Mouse (Mus musculus): ENCODE data around the gene Il15. TPM values are rescaled to one million over a fixed set of nuclear protein-coding genes. Genes with fewer than 3 reads are reported as not detected.
A peak's percentile ranks its signal among the peaks of the same experiment; 100 is the strongest.

The Il15 gene
- 10 to 100 TPM in 3 of 4 experiments, 1 to 10 TPM in 1; 8.1 to 16.9 (median 14.4) TPM for total RNA-seq (2022)

DNA sequence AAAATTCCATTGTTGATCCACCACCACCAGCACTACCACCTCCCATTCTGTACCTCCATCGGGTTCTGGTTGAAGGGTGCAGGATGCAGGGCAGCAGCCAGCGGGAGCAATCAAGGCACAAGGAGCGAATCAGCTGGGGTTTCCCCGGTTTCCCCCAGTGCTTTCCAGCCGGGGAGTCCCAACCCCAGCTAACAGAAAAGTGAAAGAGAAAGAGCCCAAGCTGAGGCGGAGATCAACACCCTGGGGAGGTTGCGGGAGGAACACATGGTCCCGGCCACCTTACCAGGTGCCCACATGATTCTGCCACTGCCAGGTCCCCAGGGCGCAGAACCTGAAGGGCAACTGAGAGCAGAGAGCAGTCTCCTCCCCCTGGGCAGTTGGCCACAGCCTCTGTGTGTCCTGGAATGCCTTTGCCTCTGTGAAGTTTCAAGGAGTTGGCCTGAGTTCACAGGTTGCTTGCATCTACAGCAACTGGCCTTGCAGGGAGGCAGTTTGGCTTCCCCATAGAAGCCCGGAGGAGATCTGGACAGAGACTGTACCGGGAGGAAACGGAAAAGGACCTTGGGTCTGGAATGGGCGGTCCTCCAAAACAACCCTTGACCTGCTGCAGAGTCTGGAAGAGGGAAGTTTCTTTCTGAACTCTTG, at the start of gene Il15:
Il15 (minus strand) TSS at position 537 of the 645 bp plus-strand sequence.
- peak; percentile 84 for DNase-seq

DNA sequence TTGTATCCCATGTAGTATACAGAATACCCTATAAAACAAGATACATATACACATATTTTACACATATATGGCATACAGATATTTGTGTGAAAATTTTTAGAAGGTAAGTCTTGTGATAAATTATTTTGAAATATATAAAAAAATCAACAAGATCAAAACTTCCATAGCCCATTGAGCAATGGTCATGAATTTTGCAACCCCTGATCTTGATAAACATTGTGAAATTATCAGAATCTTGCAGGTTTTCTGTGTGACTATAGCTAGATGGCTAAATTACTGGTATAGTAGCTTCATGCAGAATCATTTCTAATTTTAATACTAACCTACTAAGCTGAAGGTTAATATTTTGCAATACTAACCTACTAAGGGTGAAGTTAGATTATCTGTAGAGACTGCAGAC, 41.9 kb upstream of the Il15 start:
- DNase-seq: no peak

DNA sequence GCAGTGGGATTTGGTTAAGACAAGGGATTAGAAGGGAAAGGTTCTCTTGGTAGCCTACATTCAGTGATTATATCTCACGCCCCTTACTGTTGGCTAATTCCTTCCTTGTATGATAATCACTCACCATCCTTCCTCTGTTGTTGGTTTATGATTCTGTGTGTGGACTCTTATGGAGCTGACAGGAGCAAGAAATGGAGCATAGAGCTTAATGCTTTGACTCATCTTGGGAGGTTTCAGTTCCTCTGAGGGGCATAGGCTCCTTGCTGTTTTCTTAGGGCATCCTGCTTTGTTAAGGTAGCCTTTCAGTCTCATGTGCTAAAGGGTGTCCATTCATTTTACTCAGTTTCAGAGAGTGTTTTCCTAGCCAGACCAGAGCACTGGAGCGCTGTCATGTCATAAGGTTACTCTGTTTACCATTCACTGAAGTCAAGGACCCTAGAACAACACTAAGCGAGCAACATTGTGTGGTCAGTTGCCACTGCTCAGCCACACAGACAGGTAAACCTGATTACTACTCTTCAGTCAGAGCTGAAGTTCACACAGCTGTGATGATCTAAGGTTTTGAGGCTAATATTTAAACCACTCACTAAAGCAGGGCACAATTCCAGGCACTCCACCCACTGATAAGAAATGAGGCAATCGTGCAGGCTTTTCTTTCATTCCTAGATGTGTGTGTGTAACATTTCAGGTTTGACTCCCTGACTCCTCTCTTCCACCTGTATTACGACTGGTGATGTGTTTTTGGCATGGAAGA, 13.7 kb upstream of the Il15 start:
- no peak for DNase-seq

GRCm38 (mm10) chr8:82415485-82415884, 12.5 kb upstream of the Il15 start:
- no peak for DNase-seq

DNA sequence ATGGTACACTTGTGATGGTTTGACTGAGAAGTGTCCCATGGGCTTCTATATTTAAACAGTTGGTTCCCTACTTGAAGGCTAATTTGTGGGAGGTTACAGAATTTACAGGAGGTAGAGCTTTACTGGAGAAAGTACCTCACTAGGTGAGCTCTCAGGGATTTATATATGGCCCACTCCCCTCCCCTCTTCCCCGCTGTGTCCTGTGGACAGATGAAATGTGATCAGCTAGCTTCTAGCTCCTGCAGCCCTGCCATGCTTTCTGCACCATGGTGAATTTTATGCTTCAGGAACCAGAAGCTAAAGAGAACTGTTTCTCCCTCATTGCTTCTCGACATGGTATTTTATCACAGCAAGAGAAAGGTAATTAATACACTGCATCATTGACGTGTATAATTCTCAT, 7.1 kb upstream of the Il15 start:
- no peak for DNase-seq

- no peak for DNase-seq
Observed at GRCm38 (mm10) chr8:82407060-82407459, 4.0 kb upstream of the Il15 start.

GRCm38 (mm10) chr8:82404068-82404467, 1.0 kb upstream of the Il15 start:
- DNase-seq: no peak

GRCm38 (mm10) chr8:82402261-82402685, 749 bp downstream of the Il15 start:
- DNase-seq: peak; percentile 55

GRCm38 (mm10) chr8:82401490-82401889, 1.5 kb downstream of the Il15 start:
- DNase-seq: no peak

- no peak for DNase-seq
Observed at GRCm38 (mm10) chr8:82401059-82401458, 2.0 kb downstream of the Il15 start.

GRCm38 (mm10) chr8:82400376-82400775, 2.6 kb downstream of the Il15 start:
- no peak for DNase-seq

- no peak for DNase-seq
Observed at GRCm38 (mm10) chr8:82398546-82398945, 4.5 kb downstream of the Il15 start.

DNA sequence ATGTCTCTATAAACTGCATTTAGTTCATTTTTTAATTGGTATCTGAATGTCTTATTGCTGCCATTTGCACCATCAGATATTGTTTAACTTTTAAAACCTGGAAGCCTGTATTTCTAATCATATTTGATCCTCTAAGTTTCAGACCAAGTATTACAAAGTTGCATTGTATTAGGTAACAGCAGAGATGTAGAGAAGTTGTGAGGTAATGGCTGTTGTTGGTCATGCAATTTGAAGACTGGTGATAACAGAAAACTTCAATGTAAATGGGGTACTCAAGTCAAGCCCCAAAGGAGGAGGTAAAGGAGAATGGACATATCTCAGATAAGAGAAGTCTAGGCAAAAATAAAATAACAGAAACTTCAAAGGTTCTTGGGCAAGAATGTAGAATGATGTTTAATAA, 11.8 kb downstream of the Il15 start:
- no peak for DNase-seq

DNA sequence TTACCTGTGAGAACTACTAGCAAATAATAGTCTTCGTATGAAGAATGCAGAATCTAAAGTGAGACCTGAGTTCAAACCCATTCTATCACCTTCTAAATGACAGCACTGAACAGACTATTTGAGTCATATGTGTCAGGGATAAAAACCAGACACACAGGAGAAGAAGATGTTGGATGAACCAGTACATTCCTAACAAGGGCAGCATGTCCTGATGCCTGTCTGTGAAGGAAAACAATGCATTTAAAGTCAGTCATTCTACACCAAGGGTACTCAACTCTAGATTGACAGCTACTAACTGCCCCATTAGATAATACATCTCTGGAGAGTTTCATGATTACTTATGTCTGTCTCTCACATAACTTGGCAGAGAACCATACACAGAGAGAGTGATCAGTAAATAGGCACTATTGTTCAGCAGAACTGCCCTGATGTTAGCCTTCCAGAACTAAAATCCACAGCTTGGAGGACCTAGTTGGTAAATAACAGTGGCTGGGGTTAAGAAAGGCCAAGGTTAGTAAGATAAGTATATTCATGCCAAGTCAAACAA, 14.6 kb downstream of the Il15 start:
- no peak for DNase-seq

DNA sequence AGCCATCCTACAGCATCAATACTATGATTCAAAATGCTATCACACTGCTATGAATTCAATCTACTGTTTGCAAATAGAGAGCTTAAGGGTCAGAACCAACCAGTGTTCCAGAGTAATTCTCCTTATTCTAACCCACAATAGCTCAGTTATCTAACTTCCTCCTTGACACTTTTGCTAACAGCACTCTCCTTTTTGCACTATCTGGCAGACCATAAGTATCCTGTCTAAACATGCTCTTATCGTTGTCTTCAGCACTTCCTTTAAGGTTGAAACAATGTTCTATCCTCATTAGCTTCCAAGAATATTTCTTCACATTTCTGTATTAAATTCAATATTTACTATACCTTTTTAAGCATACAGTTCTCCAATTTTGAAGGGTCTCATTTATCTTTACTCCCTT, 15.4 kb downstream of the Il15 start:
- no peak for DNase-seq

GRCm38 (mm10) chr8:82385867-82386266, 17.2 kb downstream of the Il15 start:
- DNase-seq: no peak

DNA sequence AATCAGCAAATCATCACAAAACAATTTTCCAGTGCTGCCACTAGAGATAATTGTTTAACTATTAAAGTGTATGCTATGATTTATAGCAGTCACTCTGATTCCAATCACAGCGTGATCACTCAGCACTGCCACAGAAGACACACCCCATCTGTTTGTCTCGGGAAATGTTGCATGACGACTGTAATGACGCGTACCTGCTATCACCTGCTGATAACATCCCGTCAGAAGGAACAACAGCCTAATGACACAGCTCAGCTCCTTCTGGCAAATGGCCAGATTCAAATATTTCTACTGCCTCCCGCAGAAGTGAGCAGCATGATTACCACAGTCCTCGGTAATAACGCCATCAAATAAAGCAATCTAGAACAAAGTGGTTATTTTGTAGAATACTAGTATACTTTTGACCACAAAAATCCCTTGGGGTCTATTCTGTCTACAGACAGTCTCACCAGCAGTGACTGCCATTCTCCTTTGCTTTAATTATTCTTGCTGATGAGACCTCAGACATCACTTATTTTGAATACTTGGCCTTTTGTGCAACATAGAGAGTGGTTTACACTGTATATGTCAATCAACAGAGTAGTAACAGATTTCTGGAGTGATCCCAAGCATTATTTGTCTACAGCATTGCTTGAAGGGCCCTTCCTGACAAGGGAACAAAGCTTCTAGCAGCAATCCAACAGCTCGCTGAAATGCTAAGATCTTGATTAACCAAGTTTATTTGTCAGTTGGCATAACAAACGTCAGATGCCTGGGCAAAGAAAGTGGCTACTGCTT, 18.4 kb downstream of the Il15 start:
- DNase-seq: no peak

GRCm38 (mm10) chr8:82383346-82383745, 19.7 kb downstream of the Il15 start:
- no peak for DNase-seq

- no peak for DNase-seq
Observed at GRCm38 (mm10) chr8:82382316-82382715, 20.7 kb downstream of the Il15 start.

DNA sequence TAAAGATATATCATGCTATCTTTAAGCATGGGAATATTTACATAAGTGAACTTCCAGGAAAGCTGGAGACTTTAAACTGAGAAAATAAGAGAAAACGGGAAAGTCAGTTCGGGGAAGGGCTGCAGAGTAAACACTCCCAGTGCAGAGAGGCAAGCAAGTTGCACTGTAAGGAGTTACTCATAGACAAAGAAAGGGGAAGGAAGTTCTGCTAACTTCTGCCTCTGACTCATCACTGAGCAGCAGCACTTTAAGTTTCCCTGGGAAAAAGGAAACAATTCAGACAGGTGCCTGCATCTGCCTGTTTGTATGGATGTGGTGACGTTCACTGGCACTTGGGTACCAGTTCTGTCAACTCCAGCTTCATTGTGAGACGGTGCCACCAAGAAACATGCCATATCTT, 28.6 kb downstream of the Il15 start:
- DNase-seq: no peak

DNA sequence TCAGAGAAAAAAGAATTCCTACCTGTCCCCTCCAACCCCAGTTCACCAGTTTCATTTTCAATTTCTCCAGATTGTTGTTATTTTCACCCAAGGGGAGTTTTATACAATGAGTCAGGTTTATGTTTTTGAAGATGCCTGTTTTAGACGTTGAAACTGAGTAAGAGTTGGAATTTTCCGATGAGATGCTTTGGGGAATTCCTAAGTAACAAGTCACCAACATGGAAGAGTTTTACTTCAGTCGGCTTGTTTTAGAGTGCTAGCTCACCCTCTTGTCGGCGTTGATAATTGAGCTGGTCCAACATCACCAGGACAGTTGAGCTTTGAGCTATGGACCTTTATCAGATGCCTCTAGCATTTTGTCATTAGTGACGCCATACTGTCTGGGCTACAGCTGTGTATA, 30.2 kb downstream of the Il15 start:
- DNase-seq: no peak

DNA sequence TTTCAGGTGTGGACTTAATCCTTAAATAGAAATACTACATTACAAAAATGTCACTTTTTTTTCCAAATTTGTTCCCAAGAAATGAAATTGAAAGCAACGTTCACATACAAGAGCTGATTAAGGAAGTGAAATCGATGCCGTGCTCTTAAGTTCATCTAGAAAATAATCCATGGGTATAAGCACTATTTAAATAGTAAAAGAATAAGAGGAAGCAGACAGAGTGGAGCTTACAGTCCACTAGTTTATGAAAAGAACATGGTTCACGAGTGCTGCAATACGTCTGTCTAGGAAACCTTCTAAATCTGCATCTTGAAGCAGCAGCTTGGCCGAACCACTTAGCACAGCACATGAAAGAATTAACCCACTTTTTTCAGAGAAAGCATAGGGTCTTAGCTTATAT, 32.4 kb downstream of the Il15 start:
- no peak for DNase-seq

DNA sequence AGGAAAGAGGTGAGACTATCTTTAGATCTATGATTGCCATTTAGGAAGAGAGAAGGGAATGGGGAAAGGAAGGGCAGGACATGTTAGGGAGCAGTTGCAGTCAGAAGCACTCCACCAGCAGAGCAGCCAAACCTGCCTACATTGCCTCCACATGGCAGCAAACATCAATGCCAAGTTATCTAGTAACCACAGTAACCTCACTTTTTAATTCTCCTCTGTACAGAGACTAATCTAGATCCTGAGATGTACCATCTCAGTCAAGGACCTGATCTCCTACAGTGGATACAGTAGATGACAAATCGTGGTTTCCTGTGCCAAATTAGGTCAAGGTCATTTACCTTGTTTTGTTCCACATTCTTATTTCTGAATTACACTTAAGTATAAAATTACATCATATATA, 42.0 kb downstream of the Il15 start:
- no peak for DNase-seq

All from adrenal gland, adult 8-10 months (tissue).